Mouse (Mus musculus): ENCODE results near the gene Akap1. TPM values are rescaled to one million over a fixed set of nuclear protein-coding genes. Genes with fewer than 3 reads are reported as not detected.
A peak's percentile ranks its signal among the peaks of the same experiment; 100 is the strongest.

The Akap1 gene
- polyA plus RNA-seq, 1 experiment from 2014 or later: 14.0 TPM

GRCm38 (mm10) chr11:88873027-88873666 lies 8.8 kb upstream of the Akap1 start:
- H3K4me2 ChIP-seq: peak overlapping the region; percentile 58
- peaks cover 85% of the 10 kb centered on the region for H3K27me3 ChIP-seq (replicated peaks)
- WGBS (ENCODE audit: insufficient replicate concordance): 4% methylated on average over 20 of the region's 20 CpGs
- peak overlapping the region; percentile 24 for H3K4me3 ChIP-seq
- 0 out of 2 replicates have a peak, but pooled peaks cover 3% of the 10 kb centered on the region for H3K4me1 ChIP-seq
- H3K9me3 ChIP-seq (replicated peaks): no peaks in the 10 kb centered on the region
- no peak for ATAC-seq
- no peak overlapping the region for H3K9ac ChIP-seq
- H3K36me3 ChIP-seq: no peaks in the 10 kb centered on the region
- H3K27ac ChIP-seq: no peak overlapping the region

- WGBS (ENCODE audit: insufficient replicate concordance): 40% methylated on average over 2 of the region's 2 CpGs
- Histone ChIP-seq H3K4me3 (no peak overlapping the region), H3K4me1 (peaks cover 10% of the 10 kb centered on the region), H3K4me2 (no peak overlapping the region), H3K27ac (no peak overlapping the region), H3K36me3 (no peaks in the 10 kb centered on the region), H3K9me3 (replicated peaks) (no peaks in the 10 kb centered on the region), H3K27me3 (replicated peaks) (peaks cover 65% of the 10 kb centered on the region), H3K9ac (no peak overlapping the region)
- ATAC-seq: no peak
Measured at GRCm38 (mm10) chr11:88869443-88869842, 5.1 kb upstream of the Akap1 start.

GRCm38 (mm10) chr11:88863904-88864457 lies 405 bp downstream of the Akap1 start:
- peak; percentile 55 for ATAC-seq
- WGBS (ENCODE audit: insufficient replicate concordance): 6% methylated on average over 42 of the region's 49 CpGs
- H3K27ac ChIP-seq: no peak overlapping the region; the same call in 1 of the 2 replicates
- H3K27me3 ChIP-seq (replicated peaks): peaks cover 14% of the 10 kb centered on the region
- H3K4me2 ChIP-seq: peak overlapping the region; percentile 97
- H3K4me3 ChIP-seq: peak overlapping the region; percentile 70
- peak overlapping the region; percentile 69 for H3K9ac ChIP-seq
- no peaks in the 10 kb centered on the region for H3K9me3 ChIP-seq (replicated peaks)
- 0 out of 2 replicates have a peak, but pooled peaks cover 7% of the 10 kb centered on the region for H3K36me3 ChIP-seq
- peaks cover 44% of the 10 kb centered on the region for H3K4me1 ChIP-seq

- H3K27me3 ChIP-seq (replicated peaks): peaks cover 8% of the 10 kb centered on the region
- WGBS (ENCODE audit: insufficient replicate concordance): 1% methylated on average over 32 of the region's 32 CpGs
Measured at GRCm38 (mm10) chr11:88863071-88863903, 1.1 kb downstream of the Akap1 start.

GRCm38 (mm10) chr11:88862355-88862754 lies 2.0 kb downstream of the Akap1 start:
- peaks cover 44% of the 10 kb centered on the region for H3K4me1 ChIP-seq
- H3K27ac ChIP-seq: no peak overlapping the region
- H3K9me3 ChIP-seq (replicated peaks): no peaks in the 10 kb centered on the region
- 65% methylated on average over 2 of the region's 2 CpGs for WGBS (ENCODE audit: insufficient replicate concordance)
- peak overlapping the region; percentile 97 for H3K4me2 ChIP-seq
- H3K36me3 ChIP-seq: 0 out of 2 replicates have a peak, but pooled peaks cover 7% of the 10 kb centered on the region
- H3K27me3 ChIP-seq (replicated peaks): peaks cover 4% of the 10 kb centered on the region
- peak overlapping the region; percentile 70 for H3K4me3 ChIP-seq
- ATAC-seq: no peak
- no peak overlapping the region for H3K9ac ChIP-seq

More at GRCm38 (mm10) chr11:88863071-88863903, 1.1 kb downstream of the Akap1 start:
- Histone ChIP-seq H3K4me1 (peaks cover 44% of the 10 kb centered on the region), H3K4me2 (peak overlapping the region; percentile 97), H3K4me3 (peak overlapping the region; percentile 70), H3K27ac (no peak overlapping the region), H3K9me3 (replicated peaks) (no peaks in the 10 kb centered on the region), H3K9ac (peak overlapping the region; percentile 69), H3K36me3 (0 out of 2 replicates have a peak, but pooled peaks cover 7% of the 10 kb centered on the region)
- ATAC-seq: no peak

GRCm38 (mm10) chr11:88861060-88861459 lies 3.3 kb downstream of the Akap1 start:
- H3K4me2 ChIP-seq: no peak overlapping the region
- H3K4me1 ChIP-seq: peaks cover 44% of the 10 kb centered on the region
- H3K9me3 ChIP-seq (replicated peaks): no peaks in the 10 kb centered on the region
- H3K4me3 ChIP-seq: no peak overlapping the region
- no peak overlapping the region for H3K9ac ChIP-seq
- peaks cover 4% of the 10 kb centered on the region for H3K27me3 ChIP-seq (replicated peaks)
- WGBS (ENCODE audit: insufficient replicate concordance): 57% methylated on average over 3 of the region's 3 CpGs
- no peak for ATAC-seq
- H3K36me3 ChIP-seq: 0 out of 2 replicates have a peak, but pooled peaks cover 7% of the 10 kb centered on the region
- no peak overlapping the region for H3K27ac ChIP-seq

- Histone ChIP-seq H3K9ac (no peak overlapping the region), H3K27ac (no peak overlapping the region), H3K4me1 (peaks cover 44% of the 10 kb centered on the region), H3K36me3 (0 out of 2 replicates have a peak, but pooled peaks cover 7% of the 10 kb centered on the region), H3K4me3 (no peak overlapping the region), H3K9me3 (replicated peaks) (no peaks in the 10 kb centered on the region), H3K27me3 (replicated peaks) (no peaks in the 10 kb centered on the region; the same call in 1 of the 2 replicates), H3K4me2 (no peak overlapping the region)
- no peak for ATAC-seq
- WGBS (ENCODE audit: insufficient replicate concordance): 84% methylated on average over 3 of the region's 3 CpGs
Measured at GRCm38 (mm10) chr11:88860641-88861040, 3.7 kb downstream of the Akap1 start.

GRCm38 (mm10) chr11:88857311-88858005 lies 6.9 kb downstream of the Akap1 start:
- WGBS (ENCODE audit: insufficient replicate concordance): 74% methylated on average over 3 of the region's 3 CpGs
- no peaks in the 10 kb centered on the region for H3K9me3 ChIP-seq (replicated peaks)
- H3K36me3 ChIP-seq: peaks cover 15% of the 10 kb centered on the region
- H3K27me3 ChIP-seq (replicated peaks): no peaks in the 10 kb centered on the region
- no peak overlapping the region for H3K9ac ChIP-seq
- no peak overlapping the region for H3K27ac ChIP-seq
- H3K4me2 ChIP-seq: no peak overlapping the region
- no peak overlapping the region for H3K4me3 ChIP-seq
- H3K4me1 ChIP-seq: peaks cover 19% of the 10 kb centered on the region
- no peak for ATAC-seq

GRCm38 (mm10) chr11:88856383-88856782 lies 8.0 kb downstream of the Akap1 start:
- H3K36me3 ChIP-seq: peaks cover 15% of the 10 kb centered on the region
- peaks cover 8% of the 10 kb centered on the region; the same call in 1 of the 2 replicates for H3K4me1 ChIP-seq
- H3K27ac ChIP-seq: no peak overlapping the region
- ATAC-seq: no peak
- no peak overlapping the region for H3K4me2 ChIP-seq
- no peak overlapping the region for H3K4me3 ChIP-seq
- H3K9me3 ChIP-seq (replicated peaks): no peaks in the 10 kb centered on the region
- H3K27me3 ChIP-seq (replicated peaks): no peaks in the 10 kb centered on the region
- WGBS (ENCODE audit: insufficient replicate concordance): 60% methylated on average over 2 of the region's 2 CpGs
- no peak overlapping the region for H3K9ac ChIP-seq

GRCm38 (mm10) chr11:88855795-88856194 lies 8.6 kb downstream of the Akap1 start:
- ATAC-seq: no peak
- Histone ChIP-seq H3K4me2 (no peak overlapping the region), H3K9me3 (replicated peaks) (no peaks in the 10 kb centered on the region), H3K9ac (no peak overlapping the region), H3K27me3 (replicated peaks) (no peaks in the 10 kb centered on the region), H3K36me3 (peaks cover 13% of the 10 kb centered on the region), H3K4me3 (no peak overlapping the region), H3K27ac (no peak overlapping the region), H3K4me1 (0 out of 2 replicates have a peak, but pooled peaks cover 3% of the 10 kb centered on the region)
- WGBS (ENCODE audit: insufficient replicate concordance): 62% methylated on average over 4 of the region's 4 CpGs

- H3K27me3 ChIP-seq (replicated peaks): no peaks in the 10 kb centered on the region
- H3K36me3 ChIP-seq: peaks cover 7% of the 10 kb centered on the region
- H3K9me3 ChIP-seq (replicated peaks): no peaks in the 10 kb centered on the region
- whole genome bisulfite sequencing (ENCODE audit: insufficient replicate concordance): 83% methylated on average over 2 of the region's 2 CpGs
- H3K4me1 ChIP-seq: peaks cover 13% of the 10 kb centered on the region; the same call in 1 of the 2 replicates
- no peak overlapping the region for H3K27ac ChIP-seq
- H3K9ac ChIP-seq: no peak overlapping the region
- no peak for ATAC-seq
- H3K4me3 ChIP-seq: no peak overlapping the region
- H3K4me2 ChIP-seq: no peak overlapping the region
Measured at GRCm38 (mm10) chr11:88853588-88853987, 10.8 kb downstream of the Akap1 start.
